Mouse (Mus musculus) megakaryocyte, embryonic 14.5 days (primary cell): ENCODE data around the gene Slc25a29. TPM values are rescaled to one million over a fixed set of nuclear protein-coding genes. Genes with fewer than 3 reads are reported as not detected.
"Not testable (repeated sequence)": the region's sequence is repeated elsewhere in the genome, so short reads cannot be mapped to it uniquely, and the experiment has no call there.

ENCODE experiments used
- H3K27me3 ChIP-seq: replicated peaks from 2 replicates; pipeline ENCODE3; 2012; ENCODE audit warnings: inconsistent platforms
- H3K36me3 ChIP-seq: replicated peaks from 2 replicates; pipeline ENCODE3; 2012; ENCODE audit warnings: low read length, inconsistent platforms, mixed read lengths
- H3K4me1 ChIP-seq: 2 replicates; pipeline ENCODE4 v1.6.1; 2012; ENCODE audit warnings: inconsistent platforms
- H3K4me3 ChIP-seq: replicated peaks from 2 replicates; pipeline ENCODE3; 2012; ENCODE audit warnings: moderate library complexity, mild to moderate bottlenecking, inconsistent platforms
- H3K9me3 ChIP-seq: 2 replicates; pipeline ENCODE4 v1.6.1; 2012; ENCODE audit warnings: inconsistent platforms
- FLI1 ChIP-seq: IDR thresholded peaks from 2 replicates; pipeline ENCODE4 v1.6.1; 2012; ENCODE audit warnings: low read length, inconsistent platforms, mixed read lengths
- GATA1 ChIP-seq: IDR thresholded peaks from 3 replicates; pipeline ENCODE4 v1.6.1; 2012; ENCODE audit warnings: mixed read lengths, low read length, inconsistent platforms, borderline replicate concordance
- polyA plus RNA-seq: library from polyadenylated mRNA; stranded (reverse); fragments of >175 nt; gene quantifications from 2 replicates; pipeline ENCODE4 v1.2.3, GENCODE M21; 2012; ENCODE audit warnings: low replicate concordance; ENCODE audit not compliant: insufficient read depth

The Slc25a29 gene
- polyA plus RNA-seq, 1 experiment: 1.5 TPM

DNA sequence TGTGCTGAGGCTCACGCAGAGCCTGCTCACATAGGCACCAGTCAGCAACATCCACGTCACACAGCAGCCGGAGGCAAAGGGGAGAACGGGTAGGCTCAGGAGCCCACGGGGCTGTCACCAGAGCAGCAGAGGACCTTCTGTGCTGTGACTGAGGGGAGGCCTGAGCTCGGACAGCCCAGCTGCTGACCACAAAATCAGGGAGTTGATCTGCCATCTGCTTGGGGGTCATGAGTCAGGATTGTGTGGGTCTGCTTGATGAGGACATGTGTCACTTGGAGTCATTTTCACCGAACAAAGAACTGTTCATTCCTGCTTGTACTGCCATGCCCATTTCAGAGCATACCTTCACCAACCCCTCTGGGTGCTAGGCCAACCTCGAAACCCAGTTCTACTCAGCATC lies 20.5 kb upstream of the Slc25a29 start:
- TF ChIP-seq GATA1: no peak
- no peak for TF ChIP-seq FLI1
- H3K9me3 ChIP-seq: no peaks in the 10 kb centered on the region
- H3K4me1 ChIP-seq: peaks cover 21% of the 10 kb centered on the region
- peaks cover 9% of the 10 kb centered on the region for H3K27me3 ChIP-seq
- H3K4me3 ChIP-seq: no peak overlapping the region
- H3K36me3 ChIP-seq: peaks cover 29% of the 10 kb centered on the region

DNA sequence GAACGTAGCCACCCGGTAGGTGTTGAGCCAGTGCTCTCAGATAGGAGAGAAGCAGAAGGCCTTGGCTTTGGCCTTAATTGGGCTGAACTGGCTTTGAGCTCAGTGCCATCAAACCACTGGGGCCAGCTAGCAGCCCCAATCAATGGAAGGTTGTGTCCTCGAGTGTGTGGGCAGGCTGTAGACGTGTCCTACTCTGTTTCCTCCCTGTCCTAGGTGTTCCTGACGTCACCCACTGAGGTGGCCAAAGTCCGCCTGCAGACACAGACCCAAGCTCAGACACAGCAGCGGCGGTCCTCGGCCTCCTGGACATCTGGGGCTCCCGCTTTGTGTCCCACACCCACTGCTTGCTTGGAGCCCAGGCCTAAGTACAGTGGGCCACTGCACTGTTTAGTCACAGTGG lies 19.4 kb upstream of the Slc25a29 start:
- Histone ChIP-seq H3K36me3 (peaks cover 18% of the 10 kb centered on the region), H3K4me3 (no peak overlapping the region), H3K27me3 (peaks cover 13% of the 10 kb centered on the region), H3K9me3 (no peaks in the 10 kb centered on the region), H3K4me1 (peaks cover 31% of the 10 kb centered on the region)
- no peak for TF ChIP-seq GATA1
- no peak for TF ChIP-seq FLI1

DNA sequence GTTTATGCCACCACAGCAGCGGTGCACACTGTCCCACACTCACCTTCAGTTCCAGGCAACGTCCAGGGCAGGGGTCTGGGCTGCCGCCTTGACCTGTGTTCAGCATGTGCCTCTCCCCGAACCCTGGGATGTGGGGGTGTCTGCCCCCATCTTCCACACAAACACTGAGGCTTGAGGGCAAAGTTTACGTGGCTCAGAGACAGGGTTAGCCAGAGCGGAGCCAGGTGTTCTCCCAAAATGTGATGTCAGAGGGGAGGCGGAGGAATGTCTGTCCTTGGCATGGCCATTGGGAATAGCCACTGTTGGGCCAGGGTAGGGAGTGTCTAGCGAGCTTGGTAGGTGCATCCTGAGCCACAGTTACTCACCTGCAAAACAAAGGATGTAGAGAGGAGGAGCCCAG lies 17.1 kb upstream of the Slc25a29 start:
- Histone ChIP-seq H3K9me3 (no peaks in the 10 kb centered on the region), H3K27me3 (peaks cover 17% of the 10 kb centered on the region), H3K4me1 (peaks cover 27% of the 10 kb centered on the region), H3K4me3 (no peak overlapping the region), H3K36me3 (no peaks in the 10 kb centered on the region)
- TF ChIP-seq GATA1 (no peak), FLI1 (no peak)

DNA sequence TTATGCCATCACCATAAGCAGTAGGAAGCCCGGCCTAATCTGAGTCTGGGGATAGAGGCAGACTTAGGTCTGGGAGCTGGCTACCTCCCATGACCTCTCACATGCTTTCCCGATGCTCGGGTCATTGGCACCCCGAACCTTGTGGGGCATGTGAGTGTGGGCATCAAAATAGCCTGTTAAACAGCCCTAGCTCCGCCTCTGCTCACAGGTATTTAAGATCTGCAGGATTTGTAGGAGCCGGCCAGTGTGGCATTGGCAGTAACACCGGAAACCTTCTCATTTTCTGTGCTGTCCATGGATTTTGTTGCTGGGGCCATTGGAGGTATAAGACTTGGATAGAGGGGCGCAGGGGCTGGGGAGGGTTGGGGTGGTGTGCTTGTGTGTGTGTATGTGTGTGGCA lies 15.2 kb upstream of the Slc25a29 start:
- TF ChIP-seq FLI1: no peak
- TF ChIP-seq GATA1: no peak
- Histone ChIP-seq H3K4me1 (peaks cover 20% of the 10 kb centered on the region), H3K9me3 (no peaks in the 10 kb centered on the region), H3K36me3 (no peaks in the 10 kb centered on the region), H3K27me3 (peaks cover 17% of the 10 kb centered on the region), H3K4me3 (no peak overlapping the region)

DNA sequence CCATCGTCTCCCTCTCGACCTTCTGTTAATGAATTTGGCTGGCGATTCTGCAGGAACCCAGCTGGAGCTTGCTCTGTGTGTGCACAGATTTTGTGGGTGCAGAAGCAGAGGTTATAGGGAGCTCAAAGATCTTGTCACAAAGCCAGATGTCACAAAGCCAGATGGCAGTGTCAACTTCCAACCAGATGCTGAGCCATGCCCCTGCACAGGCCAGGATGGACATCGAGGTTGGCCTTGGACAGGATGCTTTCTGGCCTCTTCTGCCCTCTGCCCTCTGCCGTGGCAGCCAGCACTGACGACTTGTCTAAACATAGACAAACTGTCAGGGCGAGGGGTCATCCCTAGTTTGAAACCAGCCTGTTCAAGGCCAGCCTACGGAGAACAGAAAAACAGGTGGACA lies 14.4 kb upstream of the Slc25a29 start:
- H3K4me3 ChIP-seq: no peak overlapping the region
- H3K36me3 ChIP-seq: peaks cover 3% of the 10 kb centered on the region
- no peaks in the 10 kb centered on the region for H3K9me3 ChIP-seq
- H3K4me1 ChIP-seq: peaks cover 19% of the 10 kb centered on the region
- TF ChIP-seq GATA1 (no peak), FLI1 (no peak)
- peaks cover 16% of the 10 kb centered on the region for H3K27me3 ChIP-seq

DNA sequence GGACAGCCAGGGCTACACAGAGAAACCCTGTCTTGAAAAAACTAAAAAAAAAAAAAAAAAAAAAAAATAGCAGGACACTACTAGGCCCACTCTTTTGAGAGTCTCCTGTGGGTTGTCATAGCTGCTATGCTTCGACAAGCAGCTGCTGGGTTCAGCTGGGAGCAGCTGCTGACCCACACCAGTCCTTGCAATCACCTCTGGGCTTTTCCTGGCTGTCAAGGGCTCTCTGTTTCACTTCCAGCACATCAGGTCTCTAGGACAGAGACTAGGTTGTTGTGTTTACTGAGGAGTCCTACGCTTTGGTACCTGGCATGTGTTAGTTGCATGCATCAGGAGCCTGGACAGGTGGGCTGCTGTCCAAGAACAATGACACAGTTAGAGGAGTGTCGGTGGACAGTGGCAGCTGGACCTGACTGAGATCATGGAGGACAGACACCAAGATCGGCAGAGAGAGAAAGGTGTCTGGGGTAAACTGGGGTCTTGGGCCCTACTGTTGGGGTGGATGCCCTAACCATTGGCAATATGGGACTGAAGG lies 13.9 kb upstream of the Slc25a29 start:
- H3K4me1 ChIP-seq: peaks cover 19% of the 10 kb centered on the region
- no peak for TF ChIP-seq GATA1
- no peak for TF ChIP-seq FLI1
- H3K9me3 ChIP-seq: no peaks in the 10 kb centered on the region
- no peak overlapping the region for H3K4me3 ChIP-seq
- H3K27me3 ChIP-seq: peaks cover 15% of the 10 kb centered on the region
- H3K36me3 ChIP-seq: peaks cover 9% of the 10 kb centered on the region

DNA sequence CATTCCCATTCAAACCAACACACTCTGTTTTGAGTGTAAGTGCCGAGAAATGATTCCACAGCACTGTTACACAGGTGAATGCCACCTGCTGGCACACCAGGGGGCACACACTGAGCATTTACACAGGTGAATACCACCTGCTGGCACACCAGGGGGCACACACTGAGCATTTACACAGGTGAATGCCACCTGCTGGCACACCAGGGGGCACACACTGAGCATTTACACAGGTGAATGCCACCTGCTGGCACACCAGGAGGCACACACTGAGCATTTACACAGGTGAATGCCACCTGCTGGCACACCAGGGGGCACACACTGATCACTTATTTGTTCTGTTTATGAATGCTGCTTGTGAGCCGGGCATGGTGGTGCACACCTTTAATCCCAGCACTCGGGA lies 12.3 kb upstream of the Slc25a29 start:
- not testable (repeated sequence) for H3K27me3 ChIP-seq, H3K4me3 ChIP-seq, H3K9me3 ChIP-seq
- Histone ChIP-seq H3K36me3 (peaks cover 17% of the 10 kb centered on the region), H3K4me1 (peaks cover 19% of the 10 kb centered on the region)

DNA sequence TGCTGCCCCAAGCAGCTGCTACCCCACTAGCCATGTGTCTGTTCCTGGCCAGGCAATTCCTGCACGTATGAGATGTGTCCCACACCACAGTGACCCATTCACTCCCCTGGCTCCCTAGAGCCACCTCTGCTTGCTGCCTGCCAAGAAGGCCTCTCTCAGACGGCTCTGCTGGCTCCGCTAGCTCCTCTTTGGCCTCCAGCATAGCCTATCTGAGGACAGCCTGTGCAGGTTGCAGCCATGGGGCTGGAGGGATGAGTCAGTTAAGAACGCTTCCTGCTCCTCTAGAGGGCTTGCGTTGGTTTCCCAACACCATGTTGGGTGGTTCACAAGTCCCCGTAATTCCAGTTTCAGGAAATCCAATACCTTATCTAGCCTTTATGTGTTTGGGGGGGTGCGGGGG lies 7.0 kb upstream of the Slc25a29 start:
- TF ChIP-seq FLI1 (no peak), GATA1 (no peak)
- no peaks in the 10 kb centered on the region for H3K27me3 ChIP-seq
- no peaks in the 10 kb centered on the region for H3K9me3 ChIP-seq
- H3K4me1 ChIP-seq: peaks cover 16% of the 10 kb centered on the region
- peaks cover 42% of the 10 kb centered on the region for H3K36me3 ChIP-seq
- no peak overlapping the region for H3K4me3 ChIP-seq

DNA sequence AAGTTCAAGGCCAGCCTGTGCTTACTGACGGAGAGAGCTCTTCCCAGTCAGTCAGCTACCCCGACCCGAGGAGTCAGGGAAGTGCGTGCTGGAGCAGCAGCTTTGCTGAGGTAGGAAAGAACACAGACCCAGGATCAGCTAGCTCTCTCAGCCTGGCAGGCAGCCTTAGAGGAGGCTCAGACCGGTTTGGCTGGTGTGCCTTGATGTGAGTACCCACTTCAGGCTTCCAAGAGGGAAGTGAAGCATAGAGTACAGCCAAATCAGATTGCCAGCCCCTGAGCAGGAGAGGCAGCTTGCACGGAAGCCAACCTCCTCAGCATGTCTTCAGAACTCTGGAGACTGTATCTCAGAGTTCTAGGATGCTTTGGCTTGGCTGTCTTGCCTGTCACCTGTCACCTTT lies 5.5 kb upstream of the Slc25a29 start:
- TF ChIP-seq GATA1: no peak
- no peak for TF ChIP-seq FLI1
- peaks cover 47% of the 10 kb centered on the region for H3K36me3 ChIP-seq
- no peaks in the 10 kb centered on the region for H3K27me3 ChIP-seq
- H3K9me3 ChIP-seq: no peaks in the 10 kb centered on the region
- no peak overlapping the region for H3K4me3 ChIP-seq
- peaks cover 31% of the 10 kb centered on the region for H3K4me1 ChIP-seq

DNA sequence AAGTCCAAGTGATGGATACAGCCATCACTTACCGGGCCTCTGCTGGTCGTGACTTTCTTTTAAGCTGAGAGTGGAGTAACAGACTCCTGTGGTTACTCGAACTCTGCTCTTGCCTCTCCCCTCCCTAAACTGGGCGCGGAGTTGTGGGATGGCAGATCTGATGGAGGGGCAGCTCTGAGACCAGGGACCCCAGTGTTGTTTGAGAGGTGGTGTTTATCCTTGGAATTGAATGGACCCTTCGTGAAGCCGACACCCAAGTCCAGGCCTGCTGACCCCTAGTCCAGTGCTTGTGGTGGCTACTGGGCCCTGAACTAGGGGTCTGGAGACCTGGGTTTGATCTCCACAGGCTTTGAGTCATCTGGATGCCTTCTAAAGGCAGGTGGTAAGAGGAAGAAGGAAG lies 1.0 kb upstream of the Slc25a29 start:
- H3K9me3 ChIP-seq: no peaks in the 10 kb centered on the region

More for the DNA sequence above, 1.0 kb upstream of the Slc25a29 start:
- Histone ChIP-seq H3K36me3 (peaks cover 20% of the 10 kb centered on the region), H3K4me1 (peaks cover 61% of the 10 kb centered on the region), H3K4me3 (peak overlapping the region; percentile 94), H3K27me3 (peaks cover 6% of the 10 kb centered on the region)
- TF ChIP-seq FLI1 (no peak), GATA1 (no peak)
